Mouse (Mus musculus): ENCODE results near the gene Ergic1. TPM values are rescaled to one million over a fixed set of nuclear protein-coding genes. Genes with fewer than 3 reads are reported as not detected.
A peak's percentile ranks its signal among the peaks of the same experiment; 100 is the strongest.

Gene Ergic1
- polyA plus RNA-seq, 1 experiment from 2014 or later: 133 TPM

- H3K4me3 ChIP-seq (ENCODE audit: inconsistent target): no peak overlapping the region
- no peaks in the 10 kb centered on the region for H3K36me3 ChIP-seq (ENCODE audit: inconsistent target)
- peak overlapping the region; percentile 97 for H3K27ac ChIP-seq
- no peaks in the 10 kb centered on the region for H3K79me2 ChIP-seq (ENCODE audit: inconsistent target)
- WGBS (ENCODE audit: missing documents): 81% methylated on average over 3 of the region's 3 CpGs
Observed at GRCm38 (mm10) chr17:26530590-26531081, 30.7 kb upstream of the Ergic1 start.

DNA sequence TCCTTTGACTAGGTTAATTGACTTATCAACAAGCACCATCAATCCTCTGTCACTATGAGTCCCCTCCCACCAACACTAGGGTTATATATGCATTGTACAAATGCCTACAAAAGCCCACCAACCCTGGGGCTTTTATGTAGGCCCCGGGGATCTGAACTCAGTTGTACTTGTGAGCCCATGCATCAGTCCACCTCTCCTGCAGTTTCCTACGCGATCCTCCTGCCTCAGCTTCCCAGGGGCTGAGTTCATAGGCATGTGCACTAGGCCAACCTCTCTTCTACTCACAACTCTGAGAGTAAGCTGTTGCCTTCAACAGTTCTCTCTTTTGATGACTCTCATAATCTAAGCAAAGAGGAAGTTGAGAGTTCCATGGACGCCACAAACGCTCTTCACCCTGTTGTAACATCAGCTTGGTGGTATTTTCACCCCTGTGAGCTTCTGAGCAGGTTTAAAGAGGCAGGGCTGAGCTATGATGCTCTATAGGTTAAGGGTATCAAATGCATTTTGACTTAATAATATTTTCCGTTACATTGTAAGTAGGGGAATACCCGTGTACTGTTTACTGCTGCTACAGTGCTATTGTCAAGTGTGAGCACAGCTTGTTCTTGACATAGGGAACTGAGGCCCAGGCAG, 29.8 kb upstream of the Ergic1 start:
- H3K4me3 ChIP-seq (ENCODE audit: inconsistent target): no peak overlapping the region
- 38% methylated on average over 7 of the region's 7 CpGs for WGBS (ENCODE audit: missing documents)

GRCm38 (mm10) chr17:26532476-26533045, 28.7 kb upstream of the Ergic1 start:
- Histone ChIP-seq H3K36me3 (ENCODE audit: inconsistent target) (no peaks in the 10 kb centered on the region), H3K4me3 (ENCODE audit: inconsistent target) (no peak overlapping the region), H3K27ac (peak overlapping the region; percentile 97), H3K79me2 (ENCODE audit: inconsistent target) (no peaks in the 10 kb centered on the region)
- 28% methylated on average over 4 of the region's 4 CpGs for WGBS (ENCODE audit: missing documents)

More for the DNA sequence above, 29.8 kb upstream of the Ergic1 start:
- no peaks in the 10 kb centered on the region for H3K79me2 ChIP-seq (ENCODE audit: inconsistent target)
- H3K27ac ChIP-seq: peak overlapping the region; percentile 97
- no peaks in the 10 kb centered on the region for H3K36me3 ChIP-seq (ENCODE audit: inconsistent target)

GRCm38 (mm10) chr17:26533871-26534372, 27.4 kb upstream of the Ergic1 start:
- Histone ChIP-seq H3K36me3 (ENCODE audit: inconsistent target) (no peaks in the 10 kb centered on the region), H3K27ac (peak overlapping the region; percentile 97), H3K4me3 (ENCODE audit: inconsistent target) (no peak overlapping the region), H3K79me2 (ENCODE audit: inconsistent target) (no peaks in the 10 kb centered on the region)
- 5% methylated on average over 5 of the region's 5 CpGs for WGBS (ENCODE audit: missing documents)

- H3K27ac ChIP-seq: peak overlapping the region; percentile 97
- no peaks in the 10 kb centered on the region for H3K79me2 ChIP-seq (ENCODE audit: inconsistent target)
- 69% methylated on average over 4 of the region's 5 CpGs for WGBS (ENCODE audit: missing documents)
- H3K4me3 ChIP-seq (ENCODE audit: inconsistent target): no peak overlapping the region
- H3K36me3 ChIP-seq (ENCODE audit: inconsistent target): no peaks in the 10 kb centered on the region
Observed at GRCm38 (mm10) chr17:26534695-26535094, 26.6 kb upstream of the Ergic1 start.

DNA sequence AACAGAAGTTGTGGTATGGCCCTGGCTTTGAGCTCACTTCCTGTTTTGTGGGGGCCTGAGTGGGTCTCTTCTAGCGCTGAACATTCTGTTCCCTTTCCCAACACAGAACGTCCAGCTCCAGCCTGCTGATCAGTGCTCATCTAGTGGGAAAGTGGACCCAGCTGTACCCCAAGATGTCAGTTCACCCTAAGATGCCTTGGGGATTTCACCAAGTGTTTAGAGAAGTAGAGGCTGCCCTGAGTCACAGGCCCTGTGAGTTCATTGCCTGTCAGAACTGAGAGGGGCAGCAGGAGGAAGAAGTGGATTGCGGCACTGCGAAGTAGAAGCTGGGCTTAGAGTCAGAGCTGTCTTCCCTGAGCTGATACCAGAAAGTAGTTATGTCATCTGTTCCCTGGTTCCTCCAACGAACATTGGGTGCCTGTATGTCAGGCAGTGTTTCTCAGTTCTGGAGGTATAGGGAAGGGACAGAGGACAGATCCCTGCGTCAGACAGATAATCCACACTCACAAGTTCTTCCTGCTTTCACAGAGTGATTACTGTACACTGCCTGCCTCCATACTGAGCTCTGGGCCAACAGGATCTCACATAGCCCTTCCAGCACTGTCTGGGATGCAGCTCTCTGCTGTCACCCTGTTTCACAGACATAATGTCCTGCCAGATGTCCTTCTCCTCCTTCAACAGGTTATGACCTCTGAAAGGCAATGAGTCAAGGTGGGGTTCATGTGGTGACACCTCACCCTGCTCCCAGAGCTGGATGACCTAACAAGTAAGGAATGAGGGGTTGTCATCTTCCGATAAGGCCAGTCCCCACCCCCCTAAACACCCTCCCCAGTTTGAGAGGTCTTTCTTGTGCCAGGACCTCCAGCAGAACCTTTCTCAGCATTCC, 25.8 kb upstream of the Ergic1 start:
- 16% methylated on average over 7 of the region's 7 CpGs for WGBS (ENCODE audit: missing documents)
- H3K4me3 ChIP-seq (ENCODE audit: inconsistent target): no peak overlapping the region
- peak overlapping the region; percentile 97 for H3K27ac ChIP-seq
- no peaks in the 10 kb centered on the region for H3K79me2 ChIP-seq (ENCODE audit: inconsistent target)
- H3K36me3 ChIP-seq (ENCODE audit: inconsistent target): no peaks in the 10 kb centered on the region

- 20% methylated on average over 6 of the region's 6 CpGs for WGBS (ENCODE audit: missing documents)
- H3K36me3 ChIP-seq (ENCODE audit: inconsistent target): no peaks in the 10 kb centered on the region
- peak overlapping the region; percentile 70 for H3K27ac ChIP-seq
- peak overlapping the region; percentile 13; the same call in 1 of the 2 replicates for H3K4me3 ChIP-seq (ENCODE audit: inconsistent target)
- no peaks in the 10 kb centered on the region for H3K79me2 ChIP-seq (ENCODE audit: inconsistent target)
Observed at GRCm38 (mm10) chr17:26537722-26538471, 23.4 kb upstream of the Ergic1 start.

DNA sequence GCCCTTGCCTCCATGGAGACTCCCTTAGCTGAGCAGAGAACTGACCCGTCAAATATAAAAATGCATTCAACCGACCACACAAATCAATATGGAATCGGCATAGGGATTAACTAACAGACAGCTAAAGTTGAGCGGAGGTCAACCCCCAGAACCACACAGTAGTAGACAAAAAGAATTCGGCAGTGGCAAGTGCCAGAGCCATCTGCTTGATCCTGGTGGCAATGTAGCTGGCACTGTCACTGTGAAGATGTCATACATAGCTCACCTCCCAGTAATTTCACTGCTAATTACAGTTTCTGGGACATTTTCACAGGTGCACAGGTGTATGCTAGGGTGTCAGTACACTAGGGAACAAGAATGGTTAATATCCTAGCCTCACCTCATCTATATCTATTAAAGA, 21.2 kb upstream of the Ergic1 start:
- H3K27ac ChIP-seq: no peak overlapping the region
- 97% methylated on average over 5 of the region's 5 CpGs for WGBS (ENCODE audit: missing documents)
- no peaks in the 10 kb centered on the region for H3K79me2 ChIP-seq (ENCODE audit: inconsistent target)
- H3K36me3 ChIP-seq (ENCODE audit: inconsistent target): no peaks in the 10 kb centered on the region
- no peak overlapping the region for H3K4me3 ChIP-seq (ENCODE audit: inconsistent target)

DNA sequence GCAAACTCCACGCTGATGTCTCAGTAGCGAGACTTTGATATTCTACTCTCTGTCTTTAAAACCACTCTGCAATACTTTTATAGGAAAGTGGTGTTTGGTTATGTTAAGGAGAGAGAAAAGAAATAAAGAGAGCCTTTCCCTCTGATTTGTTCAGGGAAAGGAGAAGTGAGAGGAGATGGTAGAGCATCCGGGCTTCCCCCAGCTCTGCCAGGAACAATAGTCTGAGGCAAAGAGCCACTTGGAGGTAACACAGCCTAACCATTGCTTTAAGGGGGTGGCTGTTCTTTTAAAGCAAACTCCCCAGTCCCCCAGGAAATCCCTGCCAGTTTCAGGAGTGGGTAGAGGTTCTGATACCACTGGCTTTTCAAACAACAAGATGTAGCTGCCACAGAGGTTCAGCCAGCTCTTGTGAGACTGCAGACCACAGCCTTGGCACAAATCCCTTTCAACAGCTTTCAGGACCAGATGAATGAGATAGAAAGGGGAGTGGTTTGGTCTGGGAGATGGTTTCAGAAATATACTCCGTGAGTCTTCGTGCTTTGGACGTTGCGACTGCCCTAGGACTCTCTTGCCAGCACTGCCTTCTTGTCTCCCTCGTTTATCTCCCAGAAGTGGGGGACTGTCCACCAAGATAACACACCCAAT, 16.8 kb upstream of the Ergic1 start:
- Histone ChIP-seq H3K36me3 (ENCODE audit: inconsistent target) (no peaks in the 10 kb centered on the region), H3K27ac (no peak overlapping the region), H3K4me3 (ENCODE audit: inconsistent target) (no peak overlapping the region), H3K79me2 (ENCODE audit: inconsistent target) (no peaks in the 10 kb centered on the region)
- 36% methylated on average over 8 of the region's 8 CpGs for WGBS (ENCODE audit: missing documents)

DNA sequence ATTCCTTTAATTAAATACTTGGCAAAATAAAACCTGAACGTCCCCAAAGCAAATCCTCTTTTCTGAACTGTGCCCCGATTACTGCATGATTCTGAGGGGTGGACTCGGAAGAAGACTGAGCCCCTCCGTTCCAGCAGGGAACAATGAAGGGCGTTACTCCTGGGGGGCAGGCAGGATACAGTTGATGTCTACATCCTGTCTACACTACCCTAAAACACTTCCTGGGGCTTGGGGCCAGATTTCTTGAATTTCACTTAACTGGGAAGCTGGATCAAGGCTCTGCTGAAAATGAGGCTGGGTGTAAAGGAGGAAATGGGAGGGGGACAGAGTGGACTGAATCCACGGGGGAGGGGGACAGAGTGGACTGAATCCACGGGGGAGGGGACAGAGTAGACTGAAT, 13.5 kb upstream of the Ergic1 start:
- Histone ChIP-seq H3K79me2 (ENCODE audit: inconsistent target) (no peaks in the 10 kb centered on the region), H3K27ac (no peak overlapping the region), H3K4me3 (ENCODE audit: inconsistent target) (no peak overlapping the region), H3K36me3 (ENCODE audit: inconsistent target) (no peaks in the 10 kb centered on the region)
- 51% methylated on average over 5 of the region's 7 CpGs for WGBS (ENCODE audit: missing documents)

DNA sequence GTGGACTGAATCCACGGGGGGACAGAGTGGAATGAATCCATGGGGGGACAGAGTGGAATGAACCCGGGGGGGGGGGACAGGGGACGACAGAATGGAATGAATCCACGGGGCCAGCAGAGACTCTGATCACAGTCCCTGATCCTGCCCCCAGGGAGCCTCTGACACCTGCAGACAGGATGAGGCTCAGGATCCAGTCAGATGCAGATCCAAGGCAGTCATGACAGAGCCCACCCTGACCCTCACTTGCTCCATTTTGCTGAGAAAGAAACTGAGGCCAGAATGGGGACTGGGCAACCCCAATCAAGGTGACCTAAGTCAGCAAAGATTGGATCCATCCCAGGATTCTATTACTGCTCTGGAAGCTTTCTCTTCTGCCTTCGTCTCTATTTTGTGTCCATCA, 12.7 kb upstream of the Ergic1 start:
- H3K27ac ChIP-seq: no peak overlapping the region
- no peaks in the 10 kb centered on the region for H3K36me3 ChIP-seq (ENCODE audit: inconsistent target)
- no peak overlapping the region for H3K4me3 ChIP-seq (ENCODE audit: inconsistent target)
- 46% methylated on average over 5 of the region's 5 CpGs for WGBS (ENCODE audit: missing documents)
- no peaks in the 10 kb centered on the region for H3K79me2 ChIP-seq (ENCODE audit: inconsistent target)

GRCm38 (mm10) chr17:26549148-26549809, 12.0 kb upstream of the Ergic1 start:
- no peaks in the 10 kb centered on the region for H3K36me3 ChIP-seq (ENCODE audit: inconsistent target)
- WGBS (ENCODE audit: missing documents): 80% methylated on average over 12 of the region's 12 CpGs
- no peaks in the 10 kb centered on the region for H3K79me2 ChIP-seq (ENCODE audit: inconsistent target)
- no peak overlapping the region for H3K4me3 ChIP-seq (ENCODE audit: inconsistent target)
- H3K27ac ChIP-seq: no peak overlapping the region

DNA sequence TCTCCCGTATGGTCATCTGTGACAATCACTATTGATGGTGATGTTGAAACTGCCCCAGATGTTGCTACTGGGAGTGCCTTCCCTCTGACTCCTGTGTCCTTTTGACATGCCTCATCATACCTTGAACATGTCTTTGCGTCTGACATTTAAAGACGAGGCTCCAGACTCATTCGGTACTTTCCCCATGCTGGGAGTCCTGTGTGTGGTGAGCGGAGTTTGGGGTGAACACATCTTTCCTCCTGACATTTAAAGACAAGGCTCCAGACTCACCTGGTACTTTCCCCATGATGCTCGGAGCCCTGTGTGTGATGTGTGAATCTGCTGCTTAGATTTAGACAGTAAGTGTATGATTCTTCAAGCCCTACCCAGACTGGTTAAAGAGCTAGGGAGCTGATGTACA, 10.2 kb upstream of the Ergic1 start:
- no peak overlapping the region for H3K4me3 ChIP-seq (ENCODE audit: inconsistent target)

More for the DNA sequence above, 10.2 kb upstream of the Ergic1 start:
- H3K79me2 ChIP-seq (ENCODE audit: inconsistent target): no peaks in the 10 kb centered on the region
- no peaks in the 10 kb centered on the region for H3K36me3 ChIP-seq (ENCODE audit: inconsistent target)
- 91% methylated on average over 6 of the region's 6 CpGs for WGBS (ENCODE audit: missing documents)
- H3K27ac ChIP-seq: no peak overlapping the region

All from macrophage (primary cell).